Mouse (Mus musculus): ENCODE measurements around the gene Olig1.

Gene Olig1

DNA sequence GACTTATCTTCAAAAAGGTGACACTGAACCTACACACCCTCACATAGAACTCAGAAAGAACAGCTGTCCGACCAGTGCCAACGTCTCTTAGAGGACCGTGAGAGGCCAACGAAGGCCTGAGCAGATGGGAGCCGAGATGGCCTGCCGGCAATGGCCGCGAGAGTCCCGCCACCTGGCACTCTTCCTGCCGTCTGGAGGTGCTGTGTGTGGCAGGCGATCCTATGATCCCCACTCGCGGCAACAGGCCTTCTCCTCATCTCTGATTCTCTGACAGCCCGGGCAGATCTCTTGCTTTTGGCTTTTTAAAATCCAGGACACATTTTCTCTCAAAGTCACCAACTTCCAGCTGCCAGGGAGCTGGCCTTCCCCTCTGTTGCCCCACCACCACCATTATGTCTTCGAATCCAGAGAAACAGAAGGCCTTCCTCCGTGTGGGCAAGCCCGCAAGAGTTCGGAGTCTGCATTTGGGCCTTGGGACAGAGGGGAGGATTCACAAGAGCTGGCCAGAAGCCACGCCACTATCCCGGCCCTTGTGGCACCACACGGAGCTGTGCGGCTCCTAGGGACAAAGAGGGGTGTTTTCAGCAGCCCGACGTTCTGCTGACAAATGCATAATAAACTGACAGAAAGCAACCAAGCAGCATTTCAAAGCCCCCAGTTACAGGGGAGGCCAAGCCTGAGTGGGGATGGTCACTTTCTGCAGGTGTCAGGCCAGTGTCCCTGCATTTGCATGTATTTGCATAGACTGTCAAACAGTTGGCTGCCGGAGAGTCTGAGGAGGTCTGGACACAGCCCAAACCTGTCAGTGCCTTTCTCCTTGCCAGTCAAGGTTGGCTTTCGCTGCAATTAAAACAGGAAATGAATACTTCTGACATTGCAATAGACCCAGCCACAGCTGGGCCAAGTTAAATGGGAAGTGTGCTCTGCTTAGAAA, 34.5 kb downstream of the Olig1 start:
- DNase-seq (ENCODE audit: extremely low read depth, low read depth, low spot score), result no peak

DNA sequence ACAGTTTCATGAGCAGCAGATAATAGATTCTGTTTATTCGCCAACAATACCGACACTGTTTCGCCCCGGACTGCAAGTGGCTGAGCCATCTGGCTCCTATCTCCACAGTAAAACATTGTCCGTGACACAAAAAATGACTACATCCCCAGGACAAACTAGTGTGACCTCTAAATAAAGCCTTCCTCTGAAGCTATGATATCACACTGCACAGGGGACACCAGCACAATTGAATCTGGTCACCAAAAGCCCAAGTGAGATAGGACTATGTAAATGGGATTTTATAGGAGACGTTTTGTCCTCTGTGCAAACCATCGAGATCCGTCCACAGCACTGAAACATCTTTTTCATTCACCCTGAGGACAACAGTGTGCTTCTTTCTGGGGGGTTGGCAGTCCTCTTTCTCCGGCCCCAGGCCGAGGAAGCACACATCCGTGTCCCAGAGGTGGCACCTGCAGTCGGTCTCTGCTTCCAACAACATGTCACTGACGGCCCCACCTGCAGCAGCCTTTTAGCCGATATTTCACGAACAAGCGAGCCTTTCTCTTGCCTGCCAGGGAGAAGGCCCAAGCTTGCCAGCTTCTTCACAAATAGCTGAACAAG, 36.0 kb downstream of the Olig1 start:
- no peak for DNase-seq (ENCODE audit: extremely low read depth, low read depth, low spot score)

DNA sequence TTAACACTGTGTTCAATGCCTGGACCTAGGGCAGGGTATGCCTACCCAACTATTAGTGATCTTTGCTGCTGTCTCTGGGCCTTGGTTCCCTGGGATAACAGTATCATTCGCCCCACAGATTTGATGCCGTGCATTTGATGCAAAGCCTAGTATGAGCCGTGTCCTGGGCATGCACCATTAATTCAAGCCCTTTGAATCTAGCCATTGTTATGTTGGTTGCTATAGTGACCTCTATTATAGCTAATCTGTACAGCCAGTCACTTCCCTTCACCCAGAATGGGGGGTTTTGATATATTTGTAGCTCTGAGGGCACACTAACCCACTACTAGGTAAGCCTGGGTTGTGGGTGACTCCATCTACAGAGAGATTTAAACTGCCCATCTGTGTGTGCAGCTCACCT, 40.3 kb downstream of the Olig1 start:
- DNase-seq (ENCODE audit: extremely low read depth, low read depth, low spot score), result no peak

DNA sequence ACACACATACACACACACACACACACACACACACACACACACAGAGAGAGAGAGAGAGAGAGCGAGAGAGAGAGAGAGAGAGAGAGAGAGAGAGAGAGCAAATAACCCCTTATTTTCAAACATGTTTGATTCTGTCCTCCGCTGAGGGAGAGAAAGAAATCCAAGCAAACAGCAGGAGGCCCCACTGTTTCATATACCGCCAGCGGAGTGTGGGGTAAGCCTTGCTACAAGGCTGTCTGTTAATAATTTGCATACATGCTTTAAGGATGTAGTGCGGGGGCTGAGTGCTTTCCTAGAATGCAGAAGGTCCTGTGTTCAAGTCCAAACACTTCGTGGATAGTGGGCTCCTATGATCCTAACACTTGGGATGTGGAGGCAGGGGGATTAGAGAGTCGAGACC, 43.3 kb downstream of the Olig1 start:
- DNase-seq (ENCODE audit: extremely low read depth, low read depth, low spot score), result no peak

DNA sequence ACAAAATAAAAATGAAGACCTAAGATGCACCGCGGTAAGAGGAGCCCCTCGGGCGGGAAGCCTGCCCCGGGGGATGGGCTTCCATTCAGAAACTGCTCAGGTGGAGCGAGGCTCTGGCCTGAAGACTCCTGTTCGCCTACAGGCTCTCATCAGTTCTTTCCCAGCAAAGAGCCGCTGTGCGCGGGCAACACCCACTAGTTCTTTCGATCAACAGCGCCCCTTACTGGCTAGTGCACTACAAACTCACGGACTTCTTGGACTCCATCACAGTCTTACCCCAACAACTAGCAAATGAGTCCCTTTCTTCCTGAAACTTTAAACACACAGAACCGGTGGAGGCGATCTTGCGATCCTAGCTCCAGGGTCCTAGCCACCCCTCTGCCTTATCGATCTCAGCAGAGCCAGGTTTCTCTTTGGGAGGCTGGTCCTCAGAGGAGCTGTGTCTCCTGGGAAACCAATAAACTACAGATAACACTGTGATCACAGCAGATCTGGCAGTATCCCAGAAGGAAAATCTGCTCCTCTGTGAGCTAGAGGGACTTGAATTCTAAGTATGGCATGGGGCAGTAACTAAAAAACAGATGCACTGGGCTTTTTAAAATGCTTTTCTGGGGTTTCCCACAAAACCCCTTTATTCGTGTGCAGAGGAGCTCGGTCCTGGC, 44.7 kb downstream of the Olig1 start:
- DNase-seq (ENCODE audit: extremely low read depth, low read depth, low spot score), result no peak

DNA sequence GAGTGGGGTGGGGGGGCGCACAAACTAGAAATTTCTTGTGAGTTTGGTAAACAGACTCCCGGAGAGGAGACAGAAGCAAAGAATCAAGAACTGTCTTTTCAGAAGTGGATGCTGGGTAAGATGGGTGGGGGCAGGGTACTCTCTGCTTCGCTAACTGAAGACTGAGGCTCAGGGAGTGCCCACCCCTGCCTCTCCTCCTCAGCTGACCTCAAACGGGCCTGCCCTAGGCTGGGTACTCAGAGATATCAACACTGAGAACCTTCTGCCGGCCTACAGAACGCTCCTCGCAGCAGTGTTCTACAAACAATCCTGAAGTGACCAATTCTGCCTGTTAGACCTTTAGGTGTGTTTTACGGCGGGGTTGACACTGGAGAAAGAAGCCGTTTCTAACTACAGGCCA, 50.6 kb downstream of the Olig1 start:
- no peak for DNase-seq (ENCODE audit: extremely low read depth, low read depth, low spot score)

DNA sequence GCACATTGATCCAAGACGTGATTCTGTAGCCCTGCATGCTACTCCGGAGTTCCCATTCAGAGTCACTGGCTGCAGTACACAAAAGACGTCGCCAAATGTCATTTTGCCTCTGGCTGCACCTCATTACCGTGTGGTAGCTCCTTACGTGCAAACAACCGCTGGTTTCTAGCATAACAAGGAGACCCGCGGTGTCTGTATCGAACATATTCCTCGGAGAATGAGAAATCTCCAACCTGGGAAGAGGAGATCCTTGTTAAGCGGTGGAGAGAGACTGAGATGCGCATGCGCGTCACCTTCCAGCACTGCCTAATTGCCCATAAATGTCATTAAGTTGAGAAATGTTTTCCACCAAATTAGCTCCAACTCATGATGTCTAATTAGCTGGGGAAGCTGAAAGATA, 51.0 kb downstream of the Olig1 start:
- no peak for DNase-seq (ENCODE audit: extremely low read depth, low read depth, low spot score)
